Mouse (Mus musculus) bone marrow, adult 2 months (tissue): ENCODE measurements around the gene Gadd45a. TPM values are rescaled to one million over a fixed set of nuclear protein-coding genes. Genes with fewer than 3 reads are reported as not detected.

Experiments
- H3K27ac ChIP-seq: fragments of 200-500 bp; 2 replicates; pipeline ENCODE4 v1.5.1; 2012; ENCODE audit warnings: low read depth, mild to moderate bottlenecking, control low read depth, inconsistent platforms, low read length; ENCODE audit not compliant: control insufficient read depth, poor library complexity, insufficient read depth
- H3K4me1 ChIP-seq: fragments of 200-500 bp; 2 replicates; pipeline ENCODE4 v1.6.1; 2011; ENCODE audit warnings: low read length; ENCODE audit not compliant: control insufficient read depth, insufficient read depth
- H3K4me3 ChIP-seq: fragments of 200-500 bp; replicated peaks from 2 replicates; pipeline ENCODE3; 2011; ENCODE audit warnings: mild to moderate bottlenecking, low read depth, low read length, control low read depth; ENCODE audit not compliant: control insufficient read depth
- CTCF ChIP-seq: fragments of 200-500 bp; IDR thresholded peaks from 2 replicates; pipeline ENCODE4 v1.5.1; 2011; ENCODE audit warnings: low read length, control low read depth; ENCODE audit not compliant: control insufficient read depth, insufficient read depth
- POLR2A ChIP-seq: fragments of 200-500 bp; IDR thresholded peaks from 2 replicates; pipeline ENCODE4 v1.6.1; 2011; ENCODE audit warnings: low read depth, mild to moderate bottlenecking, control low read depth, low read length, borderline replicate concordance; ENCODE audit not compliant: control insufficient read depth
- WGBS: fragments of 180-500 bp; shearing (Covaris S2); methylation state at CpG from one replicate; pipeline ENCODE4 v1.1.7; 2018; 5-methylcytosine and 5-hydroxymethylcytosine counted together
- polyA plus RNA-seq: library from polyadenylated mRNA; stranded (reverse); fragments of >200 nt; gene quantifications from 2 replicates; pipeline ENCODE4 v1.2.4, GENCODE M21; 2011; ENCODE audit warnings: low replicate concordance; ENCODE audit not compliant: missing spikeins, insufficient read depth, insufficient read length

The Gadd45a gene
- polyA plus RNA-seq, 1 experiment: 120 TPM

- peaks cover 5% of the 10 kb centered on the region for H3K4me1 ChIP-seq
- peak overlapping the region; percentile 56; the same call in 1 of the 2 replicates for H3K27ac ChIP-seq
- H3K4me3 ChIP-seq: no peak overlapping the region
- 56% methylated on average over 3 of the region's 3 CpGs for WGBS
- no peak for TF ChIP-seq POLR2A
- TF ChIP-seq CTCF: no peak
Observed at GRCm38 (mm10) chr6:67056889-67057564, 19.8 kb upstream of the Gadd45a start.

DNA sequence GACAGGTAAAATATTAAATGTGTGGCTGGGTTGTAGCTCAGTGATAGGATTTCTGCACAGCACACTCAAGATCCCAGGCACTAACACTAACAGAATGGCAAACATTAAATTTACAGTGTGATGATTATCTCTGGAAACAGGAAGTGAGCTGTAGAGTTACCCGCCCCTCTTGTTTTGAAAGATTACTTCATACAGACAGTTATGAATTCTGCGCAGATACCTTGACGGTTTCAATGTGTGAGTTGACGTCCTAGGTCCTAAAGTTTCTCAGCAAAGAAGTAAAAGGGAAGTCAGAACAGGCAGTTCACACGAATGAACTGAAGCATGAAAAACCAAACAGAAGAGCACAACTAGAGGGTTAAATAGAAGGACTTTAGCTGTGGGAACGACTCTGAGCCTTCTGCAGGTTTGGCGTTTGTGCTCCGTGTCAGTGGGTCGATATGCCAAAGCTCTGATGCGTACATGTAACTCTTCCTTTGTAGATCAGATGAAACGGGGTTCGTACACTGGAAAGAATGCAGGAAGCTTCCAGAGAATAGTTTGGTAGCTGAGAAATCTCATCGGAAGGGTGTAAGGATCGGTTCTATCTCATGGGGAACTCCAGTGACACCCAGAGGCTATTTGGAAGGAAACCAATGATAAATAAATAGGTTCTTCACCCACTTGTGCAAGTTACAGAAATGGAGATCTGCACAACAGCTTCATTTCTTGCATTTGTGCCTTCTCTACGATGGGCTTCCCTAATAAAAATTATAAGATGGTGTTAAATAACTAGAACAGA is 19.0 kb upstream of the Gadd45a start:
- 21% methylated on average over 15 of the region's 15 CpGs for WGBS

DNA sequence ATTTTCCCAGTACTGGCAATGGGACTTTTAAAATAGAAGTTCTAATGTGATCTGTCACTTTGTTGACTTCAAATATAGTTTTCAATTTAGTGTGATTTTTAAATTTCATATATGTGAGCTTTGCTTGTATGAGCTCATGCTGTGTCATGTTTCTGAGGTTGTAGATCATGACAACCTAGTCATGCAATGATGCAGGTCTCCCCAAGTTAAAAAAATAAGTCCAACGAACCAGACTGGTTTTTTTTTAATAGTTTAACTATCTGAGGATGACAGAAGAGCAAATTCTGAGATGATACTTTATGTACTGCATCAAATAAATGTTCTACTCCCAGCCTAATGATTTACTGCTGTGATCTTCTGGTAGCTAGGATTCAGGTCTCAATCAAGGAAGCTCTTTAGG is 12.8 kb upstream of the Gadd45a start:
- H3K27ac ChIP-seq: no peak overlapping the region
- 36% methylated on average over 1 of the region's 1 CpGs for WGBS
- H3K4me3 ChIP-seq: no peak overlapping the region
- TF ChIP-seq POLR2A (no peak), CTCF (no peak)
- H3K4me1 ChIP-seq: no peaks in the 10 kb centered on the region; the same call in 1 of the 2 replicates

More for the DNA sequence above, 19.0 kb upstream of the Gadd45a start:
- no peak overlapping the region for H3K4me3 ChIP-seq
- peaks cover 5% of the 10 kb centered on the region for H3K4me1 ChIP-seq
- H3K27ac ChIP-seq: peak overlapping the region; percentile 31
- TF ChIP-seq CTCF (no peak), POLR2A (no peak)

DNA sequence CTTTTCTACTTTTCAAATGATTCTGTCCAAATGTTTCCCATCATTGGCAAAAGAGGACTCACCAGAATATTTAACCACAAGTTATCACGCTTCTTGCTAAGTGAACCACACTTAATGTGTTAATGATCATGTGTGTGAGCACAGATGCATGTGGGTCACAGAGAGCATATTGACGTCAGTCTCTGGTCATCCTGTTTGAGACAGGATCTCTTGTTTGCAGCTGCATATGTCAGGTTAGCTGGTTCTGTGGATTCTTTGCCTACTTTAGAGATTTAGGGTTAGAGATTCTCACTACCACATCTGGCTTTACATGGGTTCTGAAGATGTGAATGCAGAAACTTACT is 12.4 kb upstream of the Gadd45a start:
- no peak overlapping the region for H3K27ac ChIP-seq
- TF ChIP-seq CTCF (no peak), POLR2A (no peak)
- whole genome bisulfite sequencing: 82% methylated on average over 2 of the region's 2 CpGs

GRCm38 (mm10) chr6:67048880-67049694 is 11.8 kb upstream of the Gadd45a start:
- H3K27ac ChIP-seq: no peak overlapping the region
- WGBS: 56% methylated on average over 7 of the region's 7 CpGs
- no peaks in the 10 kb centered on the region; the same call in 1 of the 2 replicates for H3K4me1 ChIP-seq
- H3K4me3 ChIP-seq: no peak overlapping the region
- TF ChIP-seq POLR2A (no peak), CTCF (no peak)

More for the DNA sequence above, 12.4 kb upstream of the Gadd45a start:
- Histone ChIP-seq H3K4me1 (no peaks in the 10 kb centered on the region; the same call in 1 of the 2 replicates), H3K4me3 (no peak overlapping the region)

DNA sequence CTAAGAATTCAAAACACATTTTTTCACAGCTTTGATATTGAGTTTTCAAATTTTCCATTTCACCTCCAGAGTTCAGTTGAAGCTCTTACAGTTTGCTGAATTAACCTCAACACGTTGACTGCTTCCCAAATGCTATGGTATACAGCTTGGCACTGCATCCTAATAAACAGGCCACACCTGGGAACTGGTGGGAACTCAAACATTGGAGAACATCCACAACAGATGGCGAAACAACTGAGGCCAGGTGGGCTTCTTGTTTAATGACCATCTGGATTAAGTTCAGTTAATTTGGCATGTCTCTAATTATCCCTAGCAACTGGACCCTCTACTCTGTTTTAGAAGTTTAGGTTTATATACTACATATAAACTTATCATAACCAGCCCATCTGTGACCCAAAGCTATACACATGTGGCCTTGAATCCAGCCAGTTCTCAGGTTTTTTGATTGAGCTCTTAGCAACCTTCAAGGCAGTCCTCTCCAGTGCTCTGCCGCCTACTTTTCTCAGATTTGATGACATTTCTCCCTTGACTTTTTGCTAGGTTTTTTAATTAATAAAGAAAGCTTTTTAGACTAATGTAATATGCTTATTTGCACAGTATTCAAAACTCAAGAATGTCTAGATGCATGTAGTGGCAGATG is 10.9 kb upstream of the Gadd45a start:
- Histone ChIP-seq H3K4me3 (no peak overlapping the region), H3K4me1 (no peaks in the 10 kb centered on the region; the same call in 1 of the 2 replicates), H3K27ac (no peak overlapping the region)
- no peak for TF ChIP-seq POLR2A
- no peak for TF ChIP-seq CTCF
- 86% methylated on average over 3 of the region's 3 CpGs for WGBS

GRCm38 (mm10) chr6:67046937-67047336 is 9.7 kb upstream of the Gadd45a start:
- no peak for TF ChIP-seq CTCF
- no peak for TF ChIP-seq POLR2A

More at GRCm38 (mm10) chr6:67046937-67047336, 9.7 kb upstream of the Gadd45a start:
- H3K4me1 ChIP-seq: no peaks in the 10 kb centered on the region; the same call in 1 of the 2 replicates
- no peak overlapping the region for H3K27ac ChIP-seq
- WGBS: 49% methylated on average over 3 of the region's 3 CpGs
- H3K4me3 ChIP-seq: no peak overlapping the region
